Mouse (Mus musculus) megakaryocyte, embryonic 14.5 days (primary cell): ENCODE results near the gene Oaf.

Source experiments
- FLI1 ChIP-seq: IDR thresholded peaks from 2 replicates; pipeline ENCODE4 v1.6.1; 2012; ENCODE audit warnings: low read length, inconsistent platforms, mixed read lengths
- GATA1 ChIP-seq: IDR thresholded peaks from 3 replicates; pipeline ENCODE4 v1.6.1; 2012; ENCODE audit warnings: mixed read lengths, low read length, inconsistent platforms, borderline replicate concordance

DNA sequence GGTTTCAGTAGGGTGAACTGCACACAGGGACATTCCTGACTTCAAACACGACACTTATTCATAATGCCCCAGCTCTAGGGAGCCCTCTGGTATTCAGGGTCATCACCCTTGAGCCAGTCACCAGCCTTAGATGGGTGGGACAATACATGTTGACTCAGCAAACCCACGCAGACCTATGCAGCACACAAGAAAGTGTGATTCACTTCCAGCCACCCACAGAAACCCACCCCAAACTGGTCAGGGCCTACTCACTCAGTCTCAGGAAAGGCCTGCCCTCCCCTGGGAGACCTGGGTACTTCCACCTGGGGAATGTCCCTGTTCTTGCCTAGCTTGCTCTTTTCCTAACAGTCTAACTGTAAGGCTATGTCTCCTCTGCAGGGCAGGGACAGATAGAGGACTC lies 22.2 kb upstream of the Oaf start:
- TF ChIP-seq GATA1 (no peak), FLI1 (no peak)
